Mouse (Mus musculus) liver, postnatal 0 days (tissue): ENCODE data around the gene Foxn2.

ENCODE experiments used
- CTCF ChIP-seq: sonication (generic); IDR thresholded peaks from 2 replicates; pipeline ENCODE4 v1.5.1; 2016; ENCODE audit warnings: antibody characterized with exemption, low read depth
- EP300 ChIP-seq: IDR thresholded peaks from 2 replicates; pipeline ENCODE4 v1.6.1; 2016; ENCODE audit warnings: antibody characterized with exemption, low read depth, mild to moderate bottlenecking

DNA sequence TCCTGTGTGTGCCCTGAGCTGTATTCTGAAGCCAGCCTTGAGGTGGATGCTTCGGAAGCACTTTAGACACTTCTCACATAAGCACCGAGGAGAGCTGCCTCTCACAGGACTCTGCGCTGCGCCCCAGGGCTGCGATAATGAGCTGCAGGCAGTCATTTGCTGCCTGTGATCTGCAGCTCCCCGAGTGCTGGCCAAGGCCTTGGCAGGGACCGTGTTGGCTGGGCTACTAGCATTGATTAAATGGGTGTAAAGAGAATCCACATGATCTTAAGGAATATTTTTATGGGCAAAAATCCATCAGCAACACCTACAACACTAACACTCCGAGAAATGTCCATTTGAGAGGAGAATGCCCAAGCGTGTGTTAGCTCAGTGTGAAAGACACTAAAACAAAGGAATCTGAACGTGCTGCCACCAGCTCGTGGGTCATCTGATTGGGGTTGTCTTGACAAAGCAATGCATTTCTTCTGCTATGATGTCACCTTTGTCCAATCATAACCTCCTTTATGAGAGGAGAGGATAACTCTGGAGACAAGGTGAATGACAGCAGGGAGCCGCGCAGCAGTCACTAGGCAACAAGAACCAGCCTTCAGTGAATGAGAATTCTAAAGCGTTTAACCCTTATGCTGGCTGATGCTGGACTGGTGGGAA, 53.7 kb downstream of the Foxn2 start:
- TF ChIP-seq CTCF = no peak
- TF ChIP-seq EP300 = no peak
